Mouse (Mus musculus): ENCODE data around the gene Bcam.

- TF ChIP-seq CTCF (IDR thresholded peaks at IDR 0.05; ENCODE audit: borderline replicate concordance, extremely low read depth, insufficient read depth, insufficient read length) (0 out of 2 replicates have a peak, but pooled peaks have one; percentile 10), POLR2A (IDR thresholded peaks at IDR 0.05; ENCODE audit: borderline replicate concordance, extremely low read depth, insufficient read depth, insufficient read length, poor library complexity, severe bottlenecking) (no peak)
These were observed 30.5 kb downstream of the Bcam start for GRCm38 (mm10) chr7:19740269-19740668.
